Mouse (Mus musculus) skeletal muscle tissue, adult 2 months (tissue): ENCODE measurements around the gene Myh7.
A peak's percentile ranks its signal among the peaks of the same experiment; 100 is the strongest.

Experiments used
- DNase-seq: peaks from one replicate; pipeline ENCODE4 v3.0.0-alpha.2; 2012; ENCODE audit warnings: low read depth, low spot score

The Myh7 gene

GRCm38 (mm10) chr14:54943971-54944370 is 50.5 kb downstream of the Myh7 start:
- DNase-seq, result no peak

- no peak for DNase-seq
Observed at GRCm38 (mm10) chr14:54942479-54942878, 51.9 kb downstream of the Myh7 start.

GRCm38 (mm10) chr14:54941024-54941978 is 53.1 kb downstream of the Myh7 start:
- no peak for DNase-seq

- no peak for DNase-seq
Observed at GRCm38 (mm10) chr14:54940176-54940530, 54.3 kb downstream of the Myh7 start.

- peak; percentile 44 for DNase-seq
Observed at GRCm38 (mm10) chr14:54939434-54940175, 54.8 kb downstream of the Myh7 start.

- no peak for DNase-seq
Observed at GRCm38 (mm10) chr14:54938431-54939219, 55.8 kb downstream of the Myh7 start.

- no peak for DNase-seq
Observed at GRCm38 (mm10) chr14:54937361-54938182, 56.9 kb downstream of the Myh7 start.

GRCm38 (mm10) chr14:54936831-54937160 is 57.6 kb downstream of the Myh7 start:
- DNase-seq, result no peak

- no peak for DNase-seq
Observed at GRCm38 (mm10) chr14:54935904-54936830, 58.3 kb downstream of the Myh7 start, which contains the start of gene Cmtm5. Gene Cmtm5 (plus strand): TSS chr14:54936261.

GRCm38 (mm10) chr14:54932645-54933150 is 61.7 kb downstream of the Myh7 start, which contains the start of gene Il25:
Gene Il25 (plus strand): TSS chr14:54932695.
- DNase-seq, result no peak

- DNase-seq, result no peak
Observed at GRCm38 (mm10) chr14:54930431-54930830, 64.0 kb downstream of the Myh7 start.

GRCm38 (mm10) chr14:54929801-54930200 is 64.6 kb downstream of the Myh7 start:
- no peak for DNase-seq

- DNase-seq, result no peak
Observed at GRCm38 (mm10) chr14:54927296-54927695, 67.1 kb downstream of the Myh7 start.

- peak; percentile 30 for DNase-seq
Observed at GRCm38 (mm10) chr14:54926401-54927158, 67.8 kb downstream of the Myh7 start.

- peak; percentile 58 for DNase-seq
Observed at GRCm38 (mm10) chr14:54925349-54926342, 68.8 kb downstream of the Myh7 start, which contains the start of gene Efs. Gene Efs (minus strand): TSS chr14:54926126.

- peak; percentile 77 for DNase-seq
Observed at GRCm38 (mm10) chr14:54924641-54925348, 69.6 kb downstream of the Myh7 start.
